Mouse (Mus musculus) neutrophil, adult 5-6 weeks (primary cell): Measurements from ENCODE around the gene Nol11. TPM values are rescaled to one million over a fixed set of nuclear protein-coding genes. Genes with fewer than 3 reads are reported as not detected.
"Not testable (repeated sequence)": the region's sequence is repeated elsewhere in the genome, so short reads cannot be mapped to it uniquely, and the experiment has no call there.

Experiments used
- ATAC-seq: fragments of 151-379, 151-347 bp; 2 replicates; pipeline ENCODE4 v1.8.0; 2017; ENCODE audit warnings: mild to moderate bottlenecking, moderate TSS enrichment; ENCODE audit not compliant: insufficient number of reproducible peaks, poor library complexity, low FRiP score, severe bottlenecking; ENCODE audit errors: extremely low read depth
- total RNA-seq: library from RNA; stranded (forward); fragments of 200-1000 nt; gene quantifications from 2 replicates; pipeline ENCODE4 v1.2.3, GENCODE M21; 2017

Gene Nol11
- total RNA-seq, 1 experiment from 2014 or later, result 21.3 TPM

- not testable (repeated sequence) for ATAC-seq
Measured at GRCm38 (mm10) chr11:107126716-107127115, 62.5 kb downstream of the Nol11 start.

- ATAC-seq, result no peak
Measured at GRCm38 (mm10) chr11:107125011-107125410, 64.2 kb downstream of the Nol11 start.

GRCm38 (mm10) chr11:107124327-107124731 is 64.9 kb downstream of the Nol11 start:
- peak; percentile 95 for ATAC-seq

GRCm38 (mm10) chr11:107117789-107118188 is 71.4 kb downstream of the Nol11 start:
- no peak for ATAC-seq

Other genes with a start within 250 kb of the Nol11 start
- 22.2 and 27.1 TPM in 2 replicates for gene Kpna2, start 189.8 kb downstream of the Nol11 start, total RNA-seq
- gene 1810010H24Rik, start 163.7 kb downstream of the Nol11 start, total RNA-seq, result 1.4 and 2.0 TPM in 2 replicates
- 143 and 150 TPM in 2 replicates for gene Bptf, start 57.3 kb downstream of the Nol11 start, total RNA-seq